Mouse (Mus musculus) lung, adult 2 months (tissue): ENCODE data around the gene Ccdc34.

Source experiments
- CTCF ChIP-seq: fragments of 200-500 bp; IDR thresholded peaks from 2 replicates; pipeline ENCODE4 v1.5.1; 2011; ENCODE audit warnings: mild to moderate bottlenecking, low read length, control low read depth; ENCODE audit not compliant: insufficient read depth
- POLR2A ChIP-seq: fragments of 200-500 bp; IDR thresholded peaks from 2 replicates; pipeline ENCODE4 v1.6.1; 2011; ENCODE audit warnings: low read depth, mild to moderate bottlenecking, control low read depth, low read length, borderline replicate concordance; ENCODE audit errors: extremely low read depth

- TF ChIP-seq CTCF (no peak), POLR2A (no peak)
These were observed 12.9 kb upstream of the Ccdc34 start for GRCm38 (mm10) chr2:110004668-110005067.
